Mouse (Mus musculus) adrenal gland, adult 18-20 months (tissue): ENCODE data around the gene Aldh1a3. TPM values are rescaled to one million over a fixed set of nuclear protein-coding genes. Genes with fewer than 3 reads are reported as not detected.

Source experiments
- microRNA-seq, 2 experiments: library from miRNA; unstranded; fragments of <30 nt; microRNA quantifications; one replicate each; pipeline ENCODE4 v1.2.0; 2021; ENCODE audit warnings: borderline number of aligned reads in 2 of 2
- total RNA-seq, 2 experiments: library from RNA; stranded (reverse); gene quantifications; 1 replicate in 1 of 2; 2 replicates in 1 of 2; pipeline ENCODE4 v1.2.3; 2021

Aldh1a3 gene
- total RNA-seq, 2 experiments from 2014 or later: 12.2 to 16.7 TPM

Small RNA genes lying within 50 kb of the gene (microRNA-seq; reads per million reads assigned to microRNA genes)
- gene Mir7057: 0 to 0.61 reads per million in 2 experiments

Other genes with a start within 250 kb of the Aldh1a3 start
- not detected for gene Gm10974, start 61.6 kb downstream of the Aldh1a3 start, total RNA-seq
- gene Lrrk1, start 39.2 kb downstream of the Aldh1a3 start, total RNA-seq: 10 to 100 TPM; 12.2 to 12.6 TPM